Mouse (Mus musculus): ENCODE measurements around the gene B130006D01Rik.
A peak's percentile ranks its signal among the peaks of the same experiment; 100 is the strongest.
"Not testable (repeated sequence)": the region's sequence is repeated elsewhere in the genome, so short reads cannot be mapped to it uniquely, and the experiment has no call there.

B130006D01Rik gene

DNA sequence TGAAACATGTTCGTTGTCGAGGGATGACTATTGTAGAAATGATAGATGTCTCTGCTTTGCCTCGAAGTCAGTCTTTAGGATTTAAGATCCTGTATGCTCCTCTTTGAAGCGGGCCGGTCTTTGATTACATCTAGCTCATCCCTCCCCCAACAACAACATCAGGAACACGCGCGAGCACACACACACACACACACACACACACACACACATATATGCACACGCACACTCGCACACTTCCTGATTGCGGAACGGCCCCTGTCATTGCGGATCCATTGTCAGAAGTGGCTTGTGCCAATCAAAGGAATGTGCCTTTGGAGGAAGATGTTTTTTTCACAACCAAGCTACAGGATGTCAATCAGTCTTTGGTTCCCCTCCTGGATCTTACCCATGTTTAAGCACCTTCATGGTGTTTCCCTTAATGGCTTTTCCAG lies 9.6 kb upstream of the B130006D01Rik start:
- no peak for DNase-seq (ENCODE audit: low spot score)

DNA sequence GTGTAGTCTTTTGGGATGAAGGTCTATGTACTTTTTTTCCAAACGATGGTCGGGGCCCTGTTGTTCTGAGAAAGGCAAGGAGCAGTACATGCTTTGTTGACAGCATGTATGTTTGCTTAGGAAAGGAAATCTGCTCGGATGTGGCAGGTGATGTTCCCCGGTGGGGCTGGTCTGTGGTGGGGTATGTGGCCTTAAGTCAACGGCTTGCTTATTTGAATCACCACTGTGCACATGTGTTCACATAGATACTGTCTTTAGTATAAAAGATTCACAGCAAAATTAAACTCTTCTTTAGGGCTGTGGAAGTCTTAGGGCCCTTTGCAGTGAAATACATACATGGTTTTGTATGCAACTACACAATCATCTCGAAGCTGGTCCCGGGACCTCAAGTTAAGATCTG lies 9.0 kb upstream of the B130006D01Rik start:
- no peak for DNase-seq (ENCODE audit: low spot score)

GRCm38 (mm10) chr11:95716136-95716535 lies 7.3 kb upstream of the B130006D01Rik start:
- no peak for DNase-seq (ENCODE audit: low spot score)

GRCm38 (mm10) chr11:95719356-95719755 lies 4.0 kb upstream of the B130006D01Rik start:
- no peak for DNase-seq (ENCODE audit: low spot score)

GRCm38 (mm10) chr11:95724466-95724865 lies 1.1 kb downstream of the B130006D01Rik start:
- no peak for DNase-seq (ENCODE audit: low spot score)

GRCm38 (mm10) chr11:95726156-95726555 lies 2.8 kb downstream of the B130006D01Rik start:
- no peak for DNase-seq (ENCODE audit: low spot score)

GRCm38 (mm10) chr11:95727947-95728346 lies 4.6 kb downstream of the B130006D01Rik start:
- DNase-seq (ENCODE audit: low spot score), result no peak

DNA sequence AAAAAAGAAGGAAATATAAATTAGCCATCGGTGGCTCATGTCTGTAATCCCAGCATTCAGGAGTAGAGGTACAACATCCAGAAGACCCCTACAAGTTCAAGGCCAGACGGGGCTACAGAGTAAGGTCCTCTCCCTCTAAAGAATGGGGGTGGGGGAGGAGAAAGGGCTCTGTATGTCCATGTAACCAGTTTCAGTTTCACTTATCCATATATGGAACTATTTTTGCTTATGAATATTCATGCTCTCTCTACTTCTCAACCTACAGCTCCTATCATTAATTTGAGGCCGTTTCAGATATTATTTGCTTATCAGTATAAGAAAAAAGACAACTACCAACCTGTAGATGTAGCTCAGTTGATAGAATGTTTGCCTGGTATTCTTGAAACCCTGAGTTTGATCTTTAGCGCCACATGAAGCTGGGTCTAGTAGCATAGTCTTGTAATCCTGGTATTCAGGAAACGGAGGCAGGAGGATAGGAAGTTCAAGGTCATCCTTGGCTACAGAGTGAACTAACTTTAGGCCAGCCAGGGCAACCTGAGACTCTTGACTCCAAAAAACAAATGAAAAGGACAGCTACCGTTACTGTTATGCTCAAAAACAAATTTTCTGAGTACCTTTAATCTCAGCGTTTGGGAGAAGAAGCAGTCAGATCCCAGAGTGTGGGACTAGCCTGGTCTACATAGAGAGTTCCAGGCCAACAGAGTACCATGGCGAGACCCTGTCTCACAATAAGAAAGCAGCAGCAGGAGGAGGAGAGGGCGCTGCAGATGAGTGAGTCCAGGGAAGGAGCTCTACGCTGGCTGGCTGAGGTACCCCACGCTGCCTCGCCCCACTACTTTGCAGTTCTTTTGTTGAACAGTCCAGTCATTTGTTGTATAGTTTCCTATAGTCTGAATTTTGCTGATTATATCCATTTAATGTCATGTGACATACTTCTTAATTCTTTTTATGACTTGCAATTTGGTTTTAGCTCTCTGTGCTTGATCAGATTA lies 5.8 kb downstream of the B130006D01Rik start:
- no peak for DNase-seq (ENCODE audit: low spot score)

- DNase-seq (ENCODE audit: low spot score), result no peak
Observed at GRCm38 (mm10) chr11:95734485-95734884, 11.1 kb downstream of the B130006D01Rik start.

GRCm38 (mm10) chr11:95737811-95738210 lies 14.4 kb downstream of the B130006D01Rik start:
- DNase-seq (ENCODE audit: low spot score), result no peak

DNA sequence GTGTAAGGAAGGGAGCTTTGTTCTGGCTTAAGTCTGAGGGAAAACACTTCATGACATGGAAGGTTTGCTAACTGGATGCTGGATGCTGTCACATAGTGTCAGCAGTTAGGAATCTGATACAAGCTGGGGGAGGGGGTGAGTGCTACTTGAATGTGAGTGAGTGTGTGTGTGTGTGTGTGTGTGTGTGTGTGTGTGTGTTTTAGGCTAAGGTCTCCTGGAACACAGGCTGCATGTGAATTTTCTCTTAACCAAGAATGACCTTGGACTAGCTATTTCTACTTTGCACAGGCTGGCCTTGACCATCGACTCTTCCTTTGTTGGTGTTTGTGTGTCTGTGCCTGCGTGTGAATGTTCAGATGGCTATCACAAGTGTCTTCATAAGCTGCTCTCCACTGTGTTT lies 21.1 kb downstream of the B130006D01Rik start:
- no peak for DNase-seq (ENCODE audit: low spot score)

DNA sequence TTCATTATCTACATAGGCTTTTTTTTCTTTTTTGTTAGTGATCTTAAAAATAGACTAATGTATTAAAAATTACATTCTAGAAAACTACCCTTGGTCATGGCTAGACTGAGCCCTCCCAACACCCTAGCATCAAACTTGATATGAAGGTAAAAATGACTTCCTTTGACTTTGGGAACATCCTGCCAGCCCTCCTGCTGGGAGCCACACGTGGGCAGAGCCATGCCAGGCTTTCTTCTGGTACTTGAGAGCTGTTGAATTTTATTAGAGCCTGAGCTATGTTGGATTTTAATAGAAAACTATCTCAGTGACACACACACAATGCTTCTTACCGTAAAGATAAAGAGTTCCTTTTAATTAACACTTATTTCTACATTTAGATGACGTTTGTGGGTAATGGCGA lies 23.4 kb downstream of the B130006D01Rik start:
- no peak for DNase-seq (ENCODE audit: low spot score)

DNA sequence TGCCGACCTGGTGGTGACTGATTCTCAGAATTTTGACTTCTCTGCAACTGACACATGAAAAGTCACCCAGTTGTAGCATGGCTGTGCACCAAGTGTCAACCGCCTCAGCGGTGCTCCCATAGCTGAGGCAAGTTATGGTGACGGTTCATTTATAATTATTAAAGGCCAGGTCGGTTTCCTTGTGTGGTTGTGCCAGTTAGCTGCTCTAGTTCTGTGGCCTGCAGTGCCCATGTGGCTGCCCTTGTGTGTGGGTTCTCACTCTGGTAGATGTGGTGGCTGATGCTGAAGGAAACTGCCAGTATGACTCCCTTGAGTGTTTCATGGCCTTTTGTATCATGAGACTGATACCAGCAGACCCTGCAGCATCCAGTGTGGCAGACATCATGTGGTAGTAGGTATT lies 24.9 kb downstream of the B130006D01Rik start:
- no peak for DNase-seq (ENCODE audit: low spot score)

DNA sequence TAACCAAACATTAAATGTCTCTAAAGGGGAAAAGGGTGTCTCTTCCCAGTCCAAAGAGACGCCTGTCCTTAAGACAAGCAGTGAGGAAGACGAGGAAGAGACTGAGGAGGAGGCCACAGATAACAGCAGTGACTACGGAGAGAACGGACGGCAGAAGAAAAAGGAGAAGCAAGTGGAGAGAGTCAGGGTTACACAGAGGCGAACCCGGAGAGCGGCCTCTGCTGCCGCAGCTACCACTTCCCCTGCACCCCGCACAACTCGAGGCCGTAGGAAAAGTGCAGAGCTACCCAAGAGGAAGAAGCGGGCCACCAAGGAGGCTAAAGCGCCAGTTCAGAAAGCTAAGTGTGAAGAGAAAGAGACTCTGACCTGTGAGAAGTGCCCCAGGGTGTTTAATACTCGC lies 26.2 kb downstream of the B130006D01Rik start:
- no peak for DNase-seq (ENCODE audit: low spot score)

- DNase-seq (ENCODE audit: low spot score), result peak; percentile 58
Observed at GRCm38 (mm10) chr11:95750995-95751394, 27.6 kb downstream of the B130006D01Rik start.

DNA sequence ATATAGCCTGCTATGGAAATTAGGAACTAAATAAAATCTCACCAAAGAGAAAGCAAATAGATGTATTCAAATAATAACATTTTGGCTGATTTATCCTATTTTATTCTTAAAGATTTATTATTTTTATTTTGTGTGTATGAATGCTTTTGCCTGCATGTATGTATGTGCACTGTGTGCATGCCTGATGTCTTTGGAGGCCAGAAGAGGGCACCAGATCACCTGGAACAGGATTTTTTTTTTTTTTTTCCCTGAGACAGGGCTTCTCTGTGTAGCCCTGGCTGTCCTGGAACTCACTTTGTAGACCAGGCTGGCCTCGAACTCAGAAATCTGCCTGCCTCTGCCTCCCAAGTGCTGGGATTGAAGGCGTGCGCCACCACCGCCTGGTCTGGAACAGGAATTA lies 31.8 kb downstream of the B130006D01Rik start:
- not testable (repeated sequence) for DNase-seq (ENCODE audit: low spot score)

GRCm38 (mm10) chr11:95760521-95760920 lies 37.1 kb downstream of the B130006D01Rik start:
- no peak for DNase-seq (ENCODE audit: low spot score)

DNA sequence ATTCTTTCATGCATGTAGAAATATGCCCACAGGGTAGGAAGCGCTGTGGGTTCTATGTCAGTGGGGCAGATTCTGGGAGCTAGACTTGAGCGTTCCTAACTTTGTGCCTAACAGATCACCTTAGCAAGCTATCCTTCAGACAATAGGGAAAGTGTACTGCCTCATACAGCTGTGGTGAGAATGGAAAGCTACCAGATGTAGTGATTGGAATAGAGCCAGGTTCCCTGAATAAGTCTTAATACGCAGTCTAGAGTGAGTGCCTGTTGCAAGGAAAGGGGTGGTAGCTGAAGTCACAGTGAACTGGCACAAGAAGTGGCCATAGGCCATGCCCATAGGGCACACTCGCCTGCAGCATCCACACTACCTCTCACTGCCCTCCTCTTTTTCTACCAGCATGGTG lies 39.6 kb downstream of the B130006D01Rik start:
- DNase-seq (ENCODE audit: low spot score), result no peak

DNA sequence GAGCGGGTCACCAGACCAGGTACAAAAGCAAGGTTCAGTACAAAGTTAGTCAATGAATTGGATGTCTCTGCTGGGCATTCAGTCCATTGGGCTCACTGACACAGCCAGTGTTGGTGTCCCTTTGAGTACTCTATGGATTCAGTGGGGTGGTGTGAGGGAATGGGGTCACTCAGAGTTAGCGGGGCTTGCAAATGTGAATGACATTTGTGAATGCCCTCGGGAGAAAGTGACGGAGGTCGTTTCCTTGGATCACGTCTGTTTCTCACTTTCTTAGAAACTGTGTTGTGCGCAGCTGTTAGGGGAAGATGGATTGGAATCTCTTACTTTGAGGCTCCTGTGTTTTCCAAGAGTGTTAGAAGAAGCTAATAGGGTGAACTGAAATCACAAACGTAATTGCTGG lies 41.4 kb downstream of the B130006D01Rik start:
- no peak for DNase-seq (ENCODE audit: low spot score)

DNA sequence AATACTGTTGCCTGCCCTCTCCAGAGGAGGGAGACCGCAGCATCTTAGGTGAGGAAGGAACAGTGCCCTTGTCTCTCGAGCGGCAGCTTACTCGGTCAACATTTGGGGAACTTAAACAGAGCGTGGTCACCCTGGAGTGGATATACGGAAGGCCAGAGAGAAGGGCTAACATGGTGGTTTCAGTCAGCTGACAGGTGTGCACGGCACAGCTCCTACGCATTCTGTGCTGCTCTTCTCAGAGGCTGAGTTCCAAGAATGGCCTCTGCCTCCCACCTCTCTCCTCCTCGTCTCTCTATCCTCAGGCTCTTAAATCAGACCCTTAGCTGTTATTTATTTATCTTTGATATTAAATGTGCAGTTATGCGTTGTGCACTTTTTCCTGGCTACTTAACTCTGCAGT lies 41.9 kb downstream of the B130006D01Rik start:
- DNase-seq (ENCODE audit: low spot score), result no peak

DNA sequence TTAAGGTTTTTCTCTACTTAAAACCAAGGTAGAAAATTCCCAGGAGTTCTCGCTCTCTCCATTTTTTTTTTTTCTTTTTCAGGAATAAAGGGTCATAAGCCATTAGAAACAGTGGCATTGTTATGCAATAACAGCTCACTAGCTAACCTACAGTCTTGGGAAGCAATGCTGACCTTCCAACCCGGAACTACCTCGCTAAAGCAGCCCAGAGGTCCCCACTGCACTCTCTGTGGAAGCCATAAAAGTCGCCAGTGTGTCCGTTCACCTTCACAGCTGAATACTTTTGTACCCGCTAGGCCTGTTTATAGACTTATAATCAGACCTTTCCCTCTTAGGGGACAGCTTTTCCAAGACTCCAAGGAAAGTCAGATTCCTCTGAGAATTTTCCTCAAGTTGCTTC lies 44.9 kb downstream of the B130006D01Rik start:
- DNase-seq (ENCODE audit: low spot score), result no peak

DNA sequence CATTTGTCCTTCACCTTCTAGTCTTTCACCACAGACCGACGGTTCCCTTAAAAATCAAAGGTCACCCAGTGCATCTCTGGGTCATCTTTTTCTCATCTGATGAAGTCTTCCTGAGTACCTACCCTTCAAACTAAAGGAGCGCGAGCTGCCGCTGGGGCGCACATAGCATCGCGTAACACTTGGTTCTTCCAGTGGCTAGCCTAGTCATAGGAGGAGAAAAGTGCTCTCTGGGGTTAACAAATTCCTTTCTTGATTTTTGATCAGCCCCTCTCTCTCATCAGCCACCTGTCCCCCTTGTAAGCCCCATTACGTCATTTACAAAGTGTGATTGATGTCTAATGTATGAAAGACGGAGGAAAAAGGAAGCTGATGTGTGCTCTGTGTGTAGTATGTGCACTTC lies 45.8 kb downstream of the B130006D01Rik start:
- no peak for DNase-seq (ENCODE audit: low spot score)

GRCm38 (mm10) chr11:95770720-95771364 lies 47.5 kb downstream of the B130006D01Rik start:
- DNase-seq (ENCODE audit: low spot score), result no peak

Data from left cerebral cortex, adult 11 months (tissue).